Mouse (Mus musculus): Measurements from ENCODE around the gene Olfr707. TPM values are rescaled to one million over a fixed set of nuclear protein-coding genes. Genes with fewer than 3 reads are reported as not detected.
"Not testable (repeated sequence)": the region's sequence is repeated elsewhere in the genome, so short reads cannot be mapped to it uniquely, and the experiment has no call there.

Olfr707 gene
- not detected in 2 replicates for polyA plus RNA-seq (2015; fragmentation: Nextera tagmentation; extraction: Ambion mirVana)

GRCm38 (mm10) chr7:106901141-106901540 lies at the start of gene Olfr707:
Gene Olfr707 (minus strand): TSS chr7:106901241.
- H3K4me3 ChIP-seq (ENCODE audit: low read depth, low read length); H3K27me3 ChIP-seq (ENCODE audit: insufficient read depth, low read length); H3K4me2 ChIP-seq (ENCODE audit: low read depth, low read length); H3K27ac ChIP-seq (ENCODE audit: low read depth); H3K4me1 ChIP-seq (ENCODE audit: insufficient read depth); H3K9me3 ChIP-seq (ENCODE audit: low read length); DNase-seq; ATAC-seq; H3K36me3 ChIP-seq (replicated peaks; ENCODE audit: insufficient read depth, low read length); H3K9ac ChIP-seq (replicated peaks): not testable (repeated sequence)
- WGBS (ENCODE audit: insufficient replicate concordance): 77% methylated on average over 3 of the region's 3 CpGs

DNA sequence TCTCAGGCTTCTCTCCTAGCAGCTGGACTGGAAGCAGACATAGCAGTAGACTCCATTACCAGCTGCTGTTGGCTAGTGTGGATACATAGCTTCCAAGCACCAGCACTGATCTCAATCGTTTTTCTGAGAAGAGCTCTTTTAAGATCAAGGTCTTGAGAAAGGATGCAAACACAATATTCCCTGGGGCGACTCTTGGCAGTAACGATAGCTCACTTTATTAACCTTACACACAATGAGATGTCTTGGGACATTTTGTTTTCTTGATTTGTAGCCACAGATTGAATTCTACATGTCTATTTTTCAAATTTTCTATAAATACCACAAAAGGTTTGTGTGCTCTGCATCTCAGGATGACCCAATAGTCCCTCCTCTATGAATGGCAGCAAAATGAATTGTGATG lies 47.2 kb upstream of the Olfr707 start, which contains the start of gene Olfr710:
Olfr710 (minus strand) TSS at position 101 of the 400 bp plus-strand sequence.
- TF ChIP-seq CTCF (IDR thresholded peaks at IDR 0.05; ENCODE audit: low read depth) (no peak), EP300 (IDR thresholded peaks at IDR 0.05; ENCODE audit: low read depth) (no peak)
- no peaks in the 10 kb centered on the region for H3K36me3 ChIP-seq (replicated peaks; ENCODE audit: insufficient read depth, low read length)
- no peaks in the 10 kb centered on the region for H3K9me3 ChIP-seq (ENCODE audit: low read length)
- WGBS (ENCODE audit: insufficient replicate concordance): 74% methylated on average over 3 of the region's 3 CpGs
- no peak within 1 kb of the TSS for H3K4me2 ChIP-seq (ENCODE audit: low read depth, low read length)
- no peak within 1 kb of the TSS for H3K27ac ChIP-seq (ENCODE audit: low read depth)
- H3K4me3 ChIP-seq (ENCODE audit: low read depth, low read length): no peak within 1 kb of the TSS
- no peaks in the 10 kb centered on the region for H3K27me3 ChIP-seq (ENCODE audit: insufficient read depth, low read length)
- DNase-seq (no peak), ATAC-seq (no peak)
- no peaks in the 10 kb centered on the region for H3K4me1 ChIP-seq (ENCODE audit: insufficient read depth)
- H3K9ac ChIP-seq (replicated peaks): no peak within 1 kb of the TSS

DNA sequence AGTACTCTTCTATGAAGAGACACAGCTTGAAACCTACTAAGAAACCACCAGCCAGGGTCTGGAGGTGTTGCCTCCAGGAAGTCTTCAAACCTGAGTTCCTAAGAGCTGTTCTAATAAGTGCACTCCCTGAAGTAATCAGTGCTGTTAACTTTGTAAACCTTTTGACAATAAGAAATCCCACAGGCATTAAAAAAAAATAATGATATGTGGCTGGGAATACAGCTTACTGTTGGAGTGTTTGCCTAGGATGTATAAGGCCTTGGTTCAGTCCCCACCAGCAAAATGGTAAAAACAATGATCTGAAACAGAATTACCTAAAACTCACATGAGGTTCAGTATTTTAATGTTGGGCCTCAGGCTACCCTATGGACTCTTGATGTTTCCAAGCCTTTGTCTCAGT lies 31.1 kb upstream of the Olfr707 start, which contains the start of gene Olfr709-ps1:
Olfr709-ps1 (minus strand) TSS at position 101 of the 400 bp plus-strand sequence.
- TF ChIP-seq EP300 (IDR thresholded peaks at IDR 0.05; ENCODE audit: low read depth): no peak
- TF ChIP-seq CTCF (IDR thresholded peaks at IDR 0.05; ENCODE audit: low read depth): no peak
- Histone ChIP-seq H3K27me3 (ENCODE audit: insufficient read depth, low read length) (no peaks in the 10 kb centered on the region), H3K27ac (ENCODE audit: low read depth) (no peak within 1 kb of the TSS), H3K4me2 (ENCODE audit: low read depth, low read length) (no peak within 1 kb of the TSS), H3K4me3 (ENCODE audit: low read depth, low read length) (no peak within 1 kb of the TSS), H3K36me3 (replicated peaks; ENCODE audit: insufficient read depth, low read length) (no peaks in the 10 kb centered on the region), H3K4me1 (ENCODE audit: insufficient read depth) (no peaks in the 10 kb centered on the region), H3K9me3 (ENCODE audit: low read length) (no peaks in the 10 kb centered on the region), H3K9ac (replicated peaks) (no peak within 1 kb of the TSS)
- DNase-seq: no peak
- no peak for ATAC-seq

GRCm38 (mm10) chr7:106920961-106921360 lies 19.9 kb upstream of the Olfr707 start:
- not testable (repeated sequence) for H3K36me3 ChIP-seq (replicated peaks; ENCODE audit: insufficient read depth, low read length); H3K4me1 ChIP-seq (ENCODE audit: insufficient read depth); H3K27me3 ChIP-seq (ENCODE audit: insufficient read depth, low read length); H3K4me3 ChIP-seq (ENCODE audit: low read depth, low read length); DNase-seq; H3K9ac ChIP-seq (replicated peaks); H3K9me3 ChIP-seq (ENCODE audit: low read length); ATAC-seq; H3K4me2 ChIP-seq (ENCODE audit: low read depth, low read length); H3K27ac ChIP-seq (ENCODE audit: low read depth)
- 71% methylated on average over 7 of the region's 7 CpGs for WGBS (ENCODE audit: insufficient replicate concordance)

DNA sequence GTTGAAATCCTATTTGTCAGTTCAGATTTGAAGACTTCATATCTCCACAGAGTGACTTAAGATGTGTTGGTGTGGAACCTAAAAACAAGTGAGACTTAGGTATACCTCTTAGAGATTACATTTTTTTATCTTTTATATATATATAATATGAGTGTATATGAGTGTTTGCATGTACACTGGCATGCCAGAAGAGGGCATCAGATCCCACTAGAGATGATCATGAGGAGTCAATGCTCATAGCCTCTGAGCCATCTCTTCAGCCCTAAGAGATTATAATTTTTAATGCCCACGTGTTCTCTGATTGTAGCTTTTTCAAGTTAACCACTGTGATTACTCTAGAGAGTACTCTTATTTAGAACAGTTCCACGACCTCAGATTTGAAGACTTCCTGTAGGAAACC lies 6.6 kb upstream of the Olfr707 start, which contains the start of gene Olfr1532-ps1:
Olfr1532-ps1 (plus strand) TSS at position 326 of the 400 bp plus-strand sequence.
- DNase-seq: no peak
- Histone ChIP-seq H3K4me1 (ENCODE audit: insufficient read depth) (no peaks in the 10 kb centered on the region), H3K9ac (replicated peaks) (no peak within 1 kb of the TSS), H3K4me2 (ENCODE audit: low read depth, low read length) (no peak within 1 kb of the TSS), H3K4me3 (ENCODE audit: low read depth, low read length) (no peak within 1 kb of the TSS), H3K27me3 (ENCODE audit: insufficient read depth, low read length) (no peaks in the 10 kb centered on the region), H3K27ac (ENCODE audit: low read depth) (no peak within 1 kb of the TSS), H3K36me3 (replicated peaks; ENCODE audit: insufficient read depth, low read length) (no peaks in the 10 kb centered on the region), H3K9me3 (ENCODE audit: low read length) (no peaks in the 10 kb centered on the region)
- ATAC-seq: no peak
- TF ChIP-seq EP300 (IDR thresholded peaks at IDR 0.05; ENCODE audit: low read depth) (no peak), CTCF (IDR thresholded peaks at IDR 0.05; ENCODE audit: low read depth) (no peak)
- 50% methylated on average over 2 of the region's 2 CpGs for WGBS (ENCODE audit: insufficient replicate concordance)

- H3K27ac ChIP-seq (ENCODE audit: low read depth): no peak within 1 kb of the TSS
- no peaks in the 10 kb centered on the region for H3K36me3 ChIP-seq (replicated peaks; ENCODE audit: insufficient read depth, low read length)
- TF ChIP-seq EP300 (IDR thresholded peaks at IDR 0.05; ENCODE audit: low read depth) (no peak), CTCF (IDR thresholded peaks at IDR 0.05; ENCODE audit: low read depth) (no peak)
- H3K4me1 ChIP-seq (ENCODE audit: insufficient read depth): no peaks in the 10 kb centered on the region
- H3K4me3 ChIP-seq (ENCODE audit: low read depth, low read length): no peak within 1 kb of the TSS
- no peak within 1 kb of the TSS for H3K4me2 ChIP-seq (ENCODE audit: low read depth, low read length)
- H3K9me3 ChIP-seq (ENCODE audit: low read length): no peaks in the 10 kb centered on the region
- 68% methylated on average over 2 of the region's 2 CpGs for WGBS (ENCODE audit: insufficient replicate concordance)
- no peak for DNase-seq
- no peak within 1 kb of the TSS for H3K9ac ChIP-seq (replicated peaks)
- ATAC-seq: no peak
- H3K27me3 ChIP-seq (ENCODE audit: insufficient read depth, low read length): no peaks in the 10 kb centered on the region
These were observed 13.0 kb downstream of the Olfr707 start, which contains the start of gene Olfr706 for GRCm38 (mm10) chr7:106888062-106888461. Gene Olfr706 (minus strand): TSS chr7:106888162.

DNA sequence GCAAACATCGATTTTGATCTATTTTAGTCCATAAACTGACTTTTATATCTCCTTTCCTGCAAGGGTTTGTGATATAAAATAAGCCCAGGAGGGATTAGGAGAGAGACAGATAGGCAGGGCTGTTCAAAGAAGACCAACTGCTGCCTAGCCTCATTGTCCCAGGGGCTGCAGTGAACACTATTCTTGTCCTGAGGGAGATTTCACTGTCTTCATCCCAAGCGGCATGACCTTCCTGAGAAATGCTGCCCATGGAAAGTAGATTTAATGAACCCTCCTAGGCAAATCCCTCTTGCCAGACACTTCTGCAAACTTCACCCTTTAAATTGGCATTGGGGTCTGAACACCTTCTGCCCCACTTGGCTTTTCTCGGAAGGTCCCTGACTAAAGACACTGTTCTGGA lies 24.2 kb downstream of the Olfr707 start, which contains the start of gene Olfr705:
Olfr705 (minus strand) TSS at position 101 of the 400 bp plus-strand sequence.
- 66% methylated on average over 3 of the region's 3 CpGs for WGBS (ENCODE audit: insufficient replicate concordance)
- Histone ChIP-seq H3K27ac (ENCODE audit: low read depth) (no peak within 1 kb of the TSS), H3K9me3 (ENCODE audit: low read length) (no peaks in the 10 kb centered on the region), H3K4me3 (ENCODE audit: low read depth, low read length) (no peak within 1 kb of the TSS), H3K4me1 (ENCODE audit: insufficient read depth) (no peaks in the 10 kb centered on the region), H3K9ac (replicated peaks) (no peak within 1 kb of the TSS), H3K36me3 (replicated peaks; ENCODE audit: insufficient read depth, low read length) (no peaks in the 10 kb centered on the region), H3K4me2 (ENCODE audit: low read depth, low read length) (no peak within 1 kb of the TSS), H3K27me3 (ENCODE audit: insufficient read depth, low read length) (no peaks in the 10 kb centered on the region)
- TF ChIP-seq EP300 (IDR thresholded peaks at IDR 0.05; ENCODE audit: low read depth) (no peak), CTCF (IDR thresholded peaks at IDR 0.05; ENCODE audit: low read depth) (no peak)
- ATAC-seq (no peak), DNase-seq (no peak)
